Mouse (Mus musculus): ENCODE measurements at regions not wholly inside any gene's neighbourhood (a gene's known extent, or its start where the extent isn't known, plus 50 kb on each side); places are given as distances from the start of the nearest gene placed in this dataset.

- no peak for TF ChIP-seq POLR2AphosphoS2 (IDR thresholded peaks at IDR 0.05; ENCODE audit: low read depth, low read length)
- no peak for TF ChIP-seq CTCF (conservative IDR thresholded peaks at IDR 0.05 in 1 of 2, IDR thresholded peaks at IDR 0.05 in 1 of 2; ENCODE audit: low read depth in 2 of 2, low read length in 2 of 2)
- no peak for TF ChIP-seq POLR2A (IDR thresholded peaks at IDR 0.05; ENCODE audit: low read depth, low read length)
- no peak for TF ChIP-seq KAT2A (IDR thresholded peaks at IDR 0.05; ENCODE audit: insufficient replicate concordance, low read length)
- TF ChIP-seq ELF1 (IDR thresholded peaks at IDR 0.05; ENCODE audit: low read depth, low read length) = no peak
- no peak for TF ChIP-seq ZKSCAN1 (IDR thresholded peaks at IDR 0.05; ENCODE audit: borderline replicate concordance, low read depth, low read length)
- TF ChIP-seq EP300 (IDR thresholded peaks at IDR 0.05; ENCODE audit: low read length) = no peak
- TF ChIP-seq MAFK (IDR thresholded peaks at IDR 0.05; ENCODE audit: insufficient replicate concordance, low read length) = no peak
- no peak for TF ChIP-seq BHLHE40 (IDR thresholded peaks at IDR 0.05; ENCODE audit: low read depth, low read length)
- no peak for TF ChIP-seq HCFC1 (IDR thresholded peaks at IDR 0.05; ENCODE audit: low read depth, low read length)
- no peak for TF ChIP-seq MEF2A (IDR thresholded peaks at IDR 0.05; ENCODE audit: borderline replicate concordance, low read depth, low read length)
- TF ChIP-seq CHD1 (IDR thresholded peaks at IDR 0.05; ENCODE audit: low read depth, low read length) = no peak
- no peak for TF ChIP-seq SMC3 (IDR thresholded peaks at IDR 0.05; ENCODE audit: low read depth, low read length)
- TF ChIP-seq MAX (IDR thresholded peaks at IDR 0.05; ENCODE audit: low read length) = no peak
Measured at GRCm38 (mm10) chr8:118005186-118005585, 203.4 kb upstream of the Mphosph6 start.
